Mouse (Mus musculus): ENCODE data around the gene Inhbb. TPM values are rescaled to one million over a fixed set of nuclear protein-coding genes. Genes with fewer than 3 reads are reported as not detected.

The Inhbb gene
- 2.2 and 2.7 TPM in 2 replicates for polyA plus RNA-seq (2015; fragmentation: Nextera tagmentation; extraction: Ambion mirVana)

DNA sequence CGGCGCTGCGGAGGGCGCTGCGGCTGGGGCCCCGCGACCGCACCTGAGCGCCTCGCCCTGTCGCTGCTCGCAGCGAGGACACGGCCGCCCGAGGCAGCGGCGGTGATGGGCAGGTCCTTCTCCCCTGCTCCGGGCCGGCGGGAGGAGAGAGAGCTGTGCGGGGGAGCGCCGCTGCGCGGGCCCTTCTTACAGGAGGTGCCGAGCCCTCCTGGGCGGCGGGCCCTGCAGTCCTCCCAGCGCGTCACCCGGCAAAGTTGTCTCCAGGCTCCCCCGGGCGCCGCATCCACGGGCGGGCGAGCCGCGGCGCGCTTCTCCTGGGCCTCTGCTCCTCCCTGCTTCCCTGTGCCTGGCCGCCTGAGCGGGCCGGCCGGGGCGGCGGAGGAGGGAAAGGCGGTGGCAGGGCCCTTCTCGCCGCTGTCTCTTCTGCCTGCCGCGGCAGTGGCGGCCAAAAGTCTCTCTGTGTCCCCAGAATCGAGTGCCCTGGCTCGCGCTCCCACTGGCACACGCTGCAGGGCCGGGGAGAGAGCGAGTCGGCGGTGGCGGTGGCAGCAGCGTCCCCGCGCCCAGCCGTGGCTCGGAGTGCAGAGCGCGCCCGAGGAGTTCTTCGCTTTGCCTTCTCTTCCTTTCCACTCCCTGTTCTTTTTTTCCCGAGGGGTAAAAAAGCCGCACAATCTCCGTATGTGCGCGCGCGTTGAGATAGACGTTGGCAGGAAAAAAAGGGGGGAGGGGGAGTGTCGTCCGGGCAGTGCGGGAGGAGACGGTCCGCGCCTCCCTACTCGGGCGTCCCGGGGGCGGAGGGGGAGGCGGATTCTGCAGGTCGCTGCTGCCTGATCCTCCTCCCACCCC lies at the start of gene Inhbb:
Gene Inhbb, minus strand, starts transcription at position 673 of the 846 bp plus-strand sequence.
- Histone ChIP-seq H3K27ac (peak within 1 kb of the TSS; percentile 76), H3K27me3 (peaks cover 83% of the 10 kb centered on the region), H3K36me3 (no peaks in the 10 kb centered on the region), H3K9me3 (no peaks in the 10 kb centered on the region), H3K4me3 (peak within 1 kb of the TSS; percentile 65), H3K4me1 (replicated peaks) (peaks cover 64% of the 10 kb centered on the region), H3K4me2 (peak within 1 kb of the TSS; percentile 92), H3K9ac (peak within 1 kb of the TSS; percentile 78)
- under 1% methylated on average over 55 of the region's 92 CpGs for WGBS
- peak; percentile 34 for ATAC-seq (ENCODE audit: low FRiP score)

DNA sequence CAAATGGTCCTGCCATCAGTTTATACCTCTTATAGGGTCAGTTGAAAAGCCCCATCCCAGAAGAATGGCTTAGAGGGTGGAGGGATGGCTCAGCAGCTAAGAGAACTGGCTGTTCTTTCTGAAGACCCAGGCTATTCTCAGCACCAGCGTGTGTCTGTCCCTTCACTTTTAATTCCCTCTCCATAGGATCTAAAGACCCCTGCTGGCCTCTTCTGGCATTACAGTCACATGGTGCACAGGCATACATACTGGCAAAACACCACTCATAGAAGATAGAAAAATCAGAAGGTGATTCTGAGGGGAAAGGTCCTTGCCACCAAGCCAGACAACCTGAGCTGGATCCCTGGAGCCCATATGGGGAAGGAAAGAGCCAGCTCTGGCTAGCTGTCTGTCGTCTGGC lies 41.3 kb upstream of the Inhbb start:
- 42% methylated on average over 2 of the region's 2 CpGs for WGBS
- H3K9me3 ChIP-seq, result no peaks in the 10 kb centered on the region
- no peaks in the 10 kb centered on the region for H3K36me3 ChIP-seq
- ATAC-seq (ENCODE audit: low FRiP score), result no peak
- H3K27ac ChIP-seq, result no peak overlapping the region
- no peaks in the 10 kb centered on the region for H3K4me1 ChIP-seq (replicated peaks)
- 0 out of 2 replicates have a peak, but pooled peaks cover 3% of the 10 kb centered on the region for H3K27me3 ChIP-seq
- no peak overlapping the region for H3K4me3 ChIP-seq
- H3K4me2 ChIP-seq, result no peak overlapping the region
- no peak overlapping the region for H3K9ac ChIP-seq

DNA sequence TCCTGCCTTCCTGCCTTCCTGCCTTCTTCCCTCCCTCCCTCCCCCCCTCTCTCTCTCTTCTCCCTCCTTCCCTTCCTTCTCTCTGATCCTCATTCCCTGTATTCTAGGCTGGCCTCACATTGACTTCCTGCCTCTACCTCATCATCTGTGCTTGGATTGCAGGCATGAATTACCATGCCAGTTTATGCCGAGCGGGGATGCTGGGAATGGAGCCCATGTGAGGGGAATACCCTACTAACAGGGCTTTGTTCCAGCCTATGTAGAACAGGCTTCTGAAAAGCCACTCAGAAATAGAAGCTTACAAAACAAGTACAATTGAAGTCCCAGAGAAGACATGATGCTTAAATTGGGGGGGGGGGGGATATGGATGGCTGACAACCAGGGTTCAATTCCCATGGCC lies 38.0 kb upstream of the Inhbb start:
- Histone ChIP-seq H3K27me3 (peaks cover 7% of the 10 kb centered on the region; the same call in 1 of the 2 replicates), H3K4me2 (no peak overlapping the region), H3K4me3 (no peak overlapping the region), H3K9ac (no peak overlapping the region), H3K9me3 (no peaks in the 10 kb centered on the region), H3K36me3 (no peaks in the 10 kb centered on the region), H3K27ac (no peak overlapping the region), H3K4me1 (replicated peaks) (peaks cover 11% of the 10 kb centered on the region; the same call in 1 of the 2 replicates)
- ATAC-seq (ENCODE audit: low FRiP score), result no peak
- WGBS, result 59% methylated on average over 2 of the region's 2 CpGs

DNA sequence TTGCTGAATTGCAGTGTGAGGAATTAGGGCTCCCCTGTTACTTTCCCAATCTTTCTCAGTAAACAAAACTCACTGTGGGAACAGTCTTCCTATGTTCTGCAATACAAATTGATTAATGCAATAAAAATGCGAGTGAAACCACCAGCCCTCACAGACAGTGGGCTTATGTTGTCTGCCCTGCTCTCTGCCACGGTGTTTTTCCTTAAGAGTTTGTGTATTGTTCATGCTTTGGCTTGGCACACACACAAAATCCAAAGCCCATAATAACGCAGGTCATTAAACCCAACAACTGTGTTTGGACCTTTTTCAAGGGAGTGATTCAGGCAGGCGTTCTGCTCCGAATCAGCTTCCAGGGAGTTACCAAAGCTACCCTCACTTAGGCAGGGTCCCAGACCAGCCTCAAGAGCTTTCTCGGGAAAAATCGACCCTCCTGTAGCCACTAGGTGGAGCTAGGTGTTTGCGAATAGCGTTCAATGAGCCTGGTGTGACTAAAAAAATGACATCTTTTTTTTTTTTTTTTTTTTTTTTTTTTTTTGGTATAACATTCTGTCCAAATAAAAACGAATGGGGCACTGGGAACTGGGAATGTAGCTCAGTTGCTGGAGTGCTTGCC lies 36.1 kb upstream of the Inhbb start:
- H3K9ac ChIP-seq, result no peak overlapping the region
- no peak for ATAC-seq (ENCODE audit: low FRiP score)
- H3K4me2 ChIP-seq, result no peak overlapping the region
- peaks cover 15% of the 10 kb centered on the region for H3K4me1 ChIP-seq (replicated peaks)
- no peak overlapping the region for H3K27ac ChIP-seq
- no peak overlapping the region for H3K4me3 ChIP-seq
- WGBS, result 15% methylated on average over 10 of the region's 10 CpGs
- H3K9me3 ChIP-seq, result no peaks in the 10 kb centered on the region
- no peaks in the 10 kb centered on the region for H3K36me3 ChIP-seq
- peaks cover 7% of the 10 kb centered on the region; the same call in 1 of the 2 replicates for H3K27me3 ChIP-seq

DNA sequence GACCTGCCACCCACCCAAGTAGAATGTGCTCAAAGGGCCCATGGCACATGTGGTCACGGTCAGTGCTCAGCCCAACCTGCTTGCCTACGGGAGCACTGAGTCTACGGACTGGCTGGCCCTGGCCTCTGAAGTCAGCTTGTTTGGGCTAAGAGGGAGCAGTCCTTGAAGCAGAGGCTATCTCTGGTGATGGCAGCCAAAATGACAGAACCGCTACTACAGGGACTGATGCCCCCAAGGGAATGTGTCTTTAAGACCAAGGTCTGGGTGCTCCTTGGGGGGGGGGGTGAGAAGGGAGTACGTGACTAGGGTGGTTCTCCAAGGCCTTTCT lies 35.4 kb upstream of the Inhbb start:
- 66% methylated on average over 5 of the region's 5 CpGs for WGBS
- H3K4me1 ChIP-seq (replicated peaks), result peaks cover 15% of the 10 kb centered on the region
- ATAC-seq (ENCODE audit: low FRiP score), result peak; percentile 36; the same call in 1 of the 2 replicates
- H3K4me2 ChIP-seq, result no peak overlapping the region
- no peak overlapping the region for H3K27ac ChIP-seq
- no peaks in the 10 kb centered on the region for H3K36me3 ChIP-seq
- no peak overlapping the region for H3K9ac ChIP-seq
- H3K27me3 ChIP-seq, result peaks cover 7% of the 10 kb centered on the region; the same call in 1 of the 2 replicates
- no peak overlapping the region for H3K4me3 ChIP-seq
- no peaks in the 10 kb centered on the region for H3K9me3 ChIP-seq

DNA sequence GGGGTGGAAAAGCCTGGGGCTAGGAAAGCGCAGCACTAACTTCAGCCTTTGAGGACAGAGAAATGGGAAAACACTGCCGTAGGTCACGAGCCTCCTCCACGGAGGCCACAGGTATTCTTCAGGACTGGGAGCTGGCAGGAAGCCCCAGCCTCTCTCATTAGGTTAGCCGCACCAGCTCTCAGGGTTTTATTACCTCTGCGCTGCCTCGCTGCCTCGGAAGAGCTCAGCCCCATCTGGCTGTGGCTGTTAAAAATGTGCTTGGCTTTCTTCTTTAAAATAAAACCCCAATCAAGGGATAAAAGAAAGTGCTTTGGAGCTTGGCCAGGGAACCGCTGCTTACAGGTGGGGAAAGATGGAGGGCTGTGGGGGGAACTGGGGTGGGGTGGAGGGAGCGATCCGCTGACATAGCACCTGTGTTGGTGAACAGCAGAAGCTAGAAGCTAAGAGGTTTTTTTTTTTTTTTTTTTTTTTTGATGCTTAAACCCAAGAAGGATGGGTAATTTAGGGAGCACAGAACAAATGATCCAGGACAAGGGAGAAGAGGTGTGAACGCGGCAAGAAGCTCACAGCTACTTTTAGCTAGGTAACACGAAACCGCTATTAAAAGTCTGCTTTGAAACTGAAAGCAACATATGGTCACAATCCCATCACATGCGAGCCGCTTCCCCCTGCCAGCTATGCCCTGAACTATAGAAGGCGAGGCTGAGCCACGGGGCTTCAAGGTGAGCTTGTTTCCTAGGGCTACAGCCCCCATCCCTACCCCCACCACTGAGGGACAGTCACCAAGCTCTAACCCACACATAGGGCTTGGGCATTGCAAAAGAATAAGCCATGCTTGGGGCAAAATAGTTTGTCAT lies 34.9 kb upstream of the Inhbb start:
- Histone ChIP-seq H3K27ac (no peak overlapping the region), H3K36me3 (no peaks in the 10 kb centered on the region), H3K4me2 (no peak overlapping the region), H3K4me3 (no peak overlapping the region), H3K4me1 (replicated peaks) (peaks cover 15% of the 10 kb centered on the region), H3K9me3 (no peaks in the 10 kb centered on the region), H3K9ac (no peak overlapping the region), H3K27me3 (peaks cover 7% of the 10 kb centered on the region; the same call in 1 of the 2 replicates)
- WGBS, result 52% methylated on average over 19 of the region's 19 CpGs
- ATAC-seq (ENCODE audit: low FRiP score), result peak; percentile 19; the same call in 1 of the 2 replicates

DNA sequence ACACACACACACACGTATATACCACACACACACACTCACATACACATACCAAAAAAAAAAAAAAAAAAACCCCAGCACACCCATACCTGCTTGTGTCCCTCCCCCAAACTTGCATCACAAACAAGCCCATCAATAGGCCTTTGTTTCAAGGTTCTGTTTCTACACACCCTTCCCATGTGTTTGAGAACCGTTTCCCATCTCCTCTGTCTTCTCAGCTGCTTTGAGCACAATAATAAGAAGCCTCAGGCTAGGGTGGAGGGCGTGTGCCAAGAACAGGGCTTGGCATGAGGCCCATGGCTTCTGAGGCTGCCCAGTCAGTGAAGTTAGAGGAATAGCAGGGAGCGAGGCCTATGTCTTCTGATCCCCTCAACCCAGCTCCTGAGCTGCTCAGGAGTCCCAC lies 31.7 kb upstream of the Inhbb start:
- Histone ChIP-seq H3K4me3 (no peak overlapping the region), H3K4me1 (replicated peaks) (peaks cover 20% of the 10 kb centered on the region), H3K27me3 (peaks cover 5% of the 10 kb centered on the region; the same call in 1 of the 2 replicates), H3K27ac (no peak overlapping the region), H3K9me3 (no peaks in the 10 kb centered on the region), H3K36me3 (no peaks in the 10 kb centered on the region), H3K4me2 (no peak overlapping the region), H3K9ac (no peak overlapping the region)
- no peak for ATAC-seq (ENCODE audit: low FRiP score)
- WGBS, result 54% methylated on average over 4 of the region's 4 CpGs

DNA sequence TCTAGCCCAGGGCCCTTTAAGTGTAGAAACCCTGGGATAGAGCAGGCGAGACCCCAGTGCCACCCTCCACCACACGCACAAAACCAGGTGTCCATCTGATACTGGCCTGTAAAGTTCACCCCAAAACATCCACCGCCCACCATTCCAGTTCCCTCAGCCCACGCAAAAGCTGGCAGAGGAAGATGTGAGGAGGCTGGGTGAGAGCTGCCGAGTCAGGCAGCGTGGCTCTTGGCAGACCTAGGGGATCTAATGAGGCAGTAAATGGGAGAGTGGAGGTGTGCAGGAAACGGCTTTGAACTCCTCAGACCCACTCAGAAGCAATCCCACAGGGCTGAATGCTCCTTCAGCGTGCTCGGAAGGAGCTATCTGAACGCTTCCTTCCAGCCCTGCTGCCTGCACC lies 29.4 kb upstream of the Inhbb start:
- peaks cover 9% of the 10 kb centered on the region; the same call in 1 of the 2 replicates for H3K4me1 ChIP-seq (replicated peaks)

DNA sequence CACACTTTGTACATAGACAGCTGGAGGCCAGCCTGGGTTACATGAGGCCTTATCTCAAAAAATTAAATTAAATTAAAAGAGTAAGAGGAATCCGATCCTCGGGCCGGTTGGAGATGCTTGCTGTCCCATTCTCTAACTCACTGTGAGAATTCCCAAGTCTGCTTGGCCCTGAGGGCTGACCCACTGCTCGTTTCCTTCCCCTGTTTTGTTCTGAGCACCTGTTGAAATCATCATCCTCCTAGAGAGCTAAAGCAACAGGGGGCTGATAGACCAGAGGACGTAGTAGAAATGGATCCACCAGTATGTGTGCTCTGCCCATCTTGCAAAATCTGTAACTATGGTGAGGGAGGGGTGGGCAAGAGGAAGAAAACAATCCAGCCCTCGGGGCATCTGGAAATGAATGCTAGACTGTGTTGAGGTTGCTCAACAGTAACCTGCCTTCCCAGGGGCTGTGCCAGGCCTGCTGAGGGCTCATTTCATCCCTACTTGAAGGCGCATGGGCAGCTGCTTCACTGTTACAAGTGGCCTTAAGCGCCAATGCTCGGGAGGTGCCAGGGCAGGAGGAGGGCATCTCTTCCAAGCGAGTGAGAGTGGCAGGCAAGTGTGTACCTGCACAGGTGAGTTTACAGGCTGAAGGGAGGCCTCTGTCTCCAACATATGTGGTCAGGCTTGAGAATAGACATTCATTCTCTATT lies 28.8 kb upstream of the Inhbb start:
- no peaks in the 10 kb centered on the region for H3K36me3 ChIP-seq
- WGBS, result 83% methylated on average over 10 of the region's 10 CpGs
- no peak overlapping the region for H3K4me3 ChIP-seq
- no peak overlapping the region for H3K27ac ChIP-seq
- H3K4me2 ChIP-seq, result no peak overlapping the region
- no peak overlapping the region for H3K9ac ChIP-seq
- ATAC-seq (ENCODE audit: low FRiP score), result no peak
- H3K9me3 ChIP-seq, result no peaks in the 10 kb centered on the region
- H3K4me1 ChIP-seq (replicated peaks), result peaks cover 9% of the 10 kb centered on the region; the same call in 1 of the 2 replicates
- no peaks in the 10 kb centered on the region for H3K27me3 ChIP-seq

More for the DNA sequence above, 29.4 kb upstream of the Inhbb start:
- Histone ChIP-seq H3K9me3 (no peaks in the 10 kb centered on the region), H3K9ac (no peak overlapping the region), H3K4me3 (no peak overlapping the region), H3K36me3 (no peaks in the 10 kb centered on the region), H3K4me2 (no peak overlapping the region), H3K27ac (no peak overlapping the region), H3K27me3 (no peaks in the 10 kb centered on the region)
- ATAC-seq (ENCODE audit: low FRiP score), result no peak
- WGBS, result 66% methylated on average over 10 of the region's 10 CpGs

DNA sequence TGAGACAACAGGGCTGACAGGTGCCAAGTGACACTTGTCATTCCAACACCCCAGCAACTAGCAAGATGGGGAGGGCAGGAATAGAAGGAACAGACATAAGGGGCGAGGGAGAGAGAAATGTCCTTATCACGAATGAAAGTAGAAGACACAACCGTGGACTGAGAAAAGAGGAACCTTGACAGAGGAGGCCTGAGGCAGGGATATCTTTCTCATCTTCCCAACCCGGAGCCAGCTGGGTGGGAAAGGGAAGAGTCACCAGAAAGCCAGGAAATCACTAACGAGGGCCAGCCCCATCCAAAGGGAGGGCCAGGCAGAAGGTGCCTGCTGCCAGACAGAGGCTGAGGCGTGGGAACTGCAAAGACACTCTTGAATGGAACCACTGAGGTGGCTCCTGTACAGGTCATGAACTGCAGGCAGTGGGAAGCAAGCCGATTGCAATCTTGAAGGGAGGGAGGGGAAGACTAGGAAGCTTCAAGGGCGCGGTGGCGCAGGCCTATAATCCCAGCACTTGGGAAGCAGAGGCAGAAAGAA lies 24.8 kb upstream of the Inhbb start:
- Histone ChIP-seq H3K4me2 (no peak overlapping the region), H3K4me3 (no peak overlapping the region), H3K9ac (no peak overlapping the region), H3K36me3 (no peaks in the 10 kb centered on the region), H3K27me3 (no peaks in the 10 kb centered on the region), H3K4me1 (replicated peaks) (0 out of 2 replicates have a peak, but pooled peaks cover 5% of the 10 kb centered on the region), H3K9me3 (no peaks in the 10 kb centered on the region), H3K27ac (no peak overlapping the region)
- no peak for ATAC-seq (ENCODE audit: low FRiP score)
- 74% methylated on average over 10 of the region's 10 CpGs for WGBS

DNA sequence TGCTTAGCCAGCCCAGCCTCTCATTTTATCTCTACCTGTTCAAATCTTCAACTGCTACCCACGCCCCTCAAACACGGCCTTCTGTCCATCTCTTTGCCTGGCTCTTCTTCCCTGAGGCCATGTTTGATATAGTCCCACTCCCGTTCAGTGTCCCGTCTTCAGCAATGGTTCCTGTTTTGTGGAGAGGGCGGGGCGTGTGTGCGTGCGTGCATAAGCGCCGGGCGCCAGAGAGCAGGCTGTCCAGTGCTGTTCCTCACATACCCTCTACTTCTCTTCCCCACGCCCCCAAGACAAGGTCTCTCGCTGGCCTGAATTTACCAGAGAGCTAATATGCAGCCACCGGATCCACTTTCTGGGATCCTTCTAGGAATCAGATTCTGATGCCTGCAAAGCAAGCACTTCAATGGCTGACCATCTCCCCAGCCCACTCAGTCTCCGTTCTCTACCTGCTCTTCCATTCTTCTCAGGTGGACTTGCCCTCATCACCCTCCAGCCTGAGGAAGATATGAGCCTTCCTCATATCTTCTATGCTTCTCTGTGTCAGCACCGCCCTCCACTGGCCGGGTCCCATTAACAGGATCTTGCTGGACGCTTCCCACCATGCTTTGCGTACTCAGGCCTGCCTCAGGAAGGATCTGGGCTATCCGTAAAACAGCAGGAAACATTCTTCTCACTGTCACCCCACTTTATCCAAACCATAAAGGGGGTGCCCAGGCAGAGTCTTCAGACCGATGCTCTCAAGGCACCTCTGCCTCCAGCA lies 21.7 kb upstream of the Inhbb start:
- H3K4me2 ChIP-seq, result no peak overlapping the region
- no peak for ATAC-seq (ENCODE audit: low FRiP score)
- H3K9me3 ChIP-seq, result no peaks in the 10 kb centered on the region
- no peaks in the 10 kb centered on the region for H3K4me1 ChIP-seq (replicated peaks)
- H3K4me3 ChIP-seq, result no peak overlapping the region
- H3K36me3 ChIP-seq, result no peaks in the 10 kb centered on the region
- H3K9ac ChIP-seq, result no peak overlapping the region
- 87% methylated on average over 21 of the region's 21 CpGs for WGBS
- H3K27ac ChIP-seq, result no peak overlapping the region
- H3K27me3 ChIP-seq, result no peaks in the 10 kb centered on the region
